Mouse (Mus musculus): ENCODE data around the gene Lrp5. TPM values are rescaled to one million over a fixed set of nuclear protein-coding genes. Genes with fewer than 3 reads are reported as not detected.

Lrp5 gene
- polyA plus RNA-seq, 1 experiment: 5.8 TPM

DNA sequence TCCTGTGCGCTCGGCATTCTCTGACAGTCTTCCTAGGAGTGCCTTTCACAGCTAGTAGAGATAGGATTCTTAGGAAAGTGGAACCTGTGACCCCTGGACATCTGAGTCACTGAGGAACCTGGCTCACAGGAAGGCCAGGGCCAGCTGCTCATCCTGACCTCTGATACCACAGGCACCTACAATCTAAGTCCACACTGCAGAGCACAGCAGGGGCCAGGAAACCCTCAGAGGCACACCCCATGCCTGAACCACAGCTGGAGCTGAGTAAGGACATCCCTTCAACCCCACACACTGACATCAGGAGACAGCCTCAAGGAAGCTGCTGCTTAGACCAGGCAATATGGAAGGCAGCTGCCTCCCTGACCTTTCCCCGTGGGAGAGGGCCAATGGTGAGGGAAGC, 40.6 kb downstream of the Lrp5 start:
- 85% methylated on average over 3 of the region's 3 CpGs for WGBS
- H3K4me1 ChIP-seq (ENCODE audit: control insufficient read depth, insufficient read depth, low read length): no peaks in the 10 kb centered on the region
- TF ChIP-seq POLR2A (IDR thresholded peaks at IDR 0.05; ENCODE audit: borderline replicate concordance, control insufficient read depth, low read depth, low read length) (no peak), CTCF (IDR thresholded peaks at IDR 0.05; ENCODE audit: control insufficient read depth, insufficient read depth, low read length) (no peak)
- no peak overlapping the region for H3K27ac ChIP-seq (ENCODE audit: control insufficient read depth, insufficient read depth, low read depth, low read length, poor library complexity)
- no peak overlapping the region for H3K4me3 ChIP-seq (replicated peaks; ENCODE audit: control insufficient read depth, low read depth, low read length)

GRCm38 (mm10) chr19:3645318-3645717, 41.0 kb downstream of the Lrp5 start:
- WGBS: 77% methylated on average over 4 of the region's 4 CpGs
- Histone ChIP-seq H3K4me1 (ENCODE audit: control insufficient read depth, insufficient read depth, low read length) (no peaks in the 10 kb centered on the region), H3K4me3 (replicated peaks; ENCODE audit: control insufficient read depth, low read depth, low read length) (no peak overlapping the region), H3K27ac (ENCODE audit: control insufficient read depth, insufficient read depth, low read depth, low read length, poor library complexity) (no peak overlapping the region)
- TF ChIP-seq CTCF (IDR thresholded peaks at IDR 0.05; ENCODE audit: control insufficient read depth, insufficient read depth, low read length): no peak
- TF ChIP-seq POLR2A (IDR thresholded peaks at IDR 0.05; ENCODE audit: borderline replicate concordance, control insufficient read depth, low read depth, low read length): no peak

DNA sequence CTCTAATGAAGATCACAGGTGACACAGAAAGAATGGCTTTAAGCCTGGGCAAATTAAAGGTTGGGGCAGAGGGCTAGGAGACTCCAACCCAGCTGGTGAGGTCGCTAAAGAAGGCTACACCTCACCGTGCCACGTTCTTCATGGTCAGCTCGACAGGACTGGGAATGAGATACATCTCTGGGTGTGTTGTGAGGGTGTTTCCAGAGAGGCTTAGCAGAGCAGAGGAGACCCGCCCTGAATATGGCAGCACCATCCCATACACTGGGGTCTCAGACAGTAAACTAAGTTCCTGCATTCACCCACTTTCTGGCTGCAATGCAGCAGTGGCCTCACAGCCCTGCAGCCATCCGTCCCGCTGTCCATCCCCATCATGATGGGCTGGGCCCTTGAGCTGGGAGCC, 46.8 kb downstream of the Lrp5 start:
- H3K27ac ChIP-seq (ENCODE audit: control insufficient read depth, insufficient read depth, low read depth, low read length, poor library complexity): no peak overlapping the region
- 83% methylated on average over 7 of the region's 7 CpGs for WGBS
- TF ChIP-seq CTCF (IDR thresholded peaks at IDR 0.05; ENCODE audit: control insufficient read depth, insufficient read depth, low read length): no peak
- no peak for TF ChIP-seq POLR2A (IDR thresholded peaks at IDR 0.05; ENCODE audit: borderline replicate concordance, control insufficient read depth, low read depth, low read length)
- H3K4me1 ChIP-seq (ENCODE audit: control insufficient read depth, insufficient read depth, low read length): peaks cover 2% of the 10 kb centered on the region; the same call in 1 of the 2 replicates
- no peak overlapping the region for H3K4me3 ChIP-seq (replicated peaks; ENCODE audit: control insufficient read depth, low read depth, low read length)

- TF ChIP-seq POLR2A (IDR thresholded peaks at IDR 0.05; ENCODE audit: borderline replicate concordance, control insufficient read depth, low read depth, low read length) (no peak), CTCF (IDR thresholded peaks at IDR 0.05; ENCODE audit: control insufficient read depth, insufficient read depth, low read length) (no peak)
- no peak overlapping the region for H3K27ac ChIP-seq (ENCODE audit: control insufficient read depth, insufficient read depth, low read depth, low read length, poor library complexity)
- H3K4me3 ChIP-seq (replicated peaks; ENCODE audit: control insufficient read depth, low read depth, low read length): no peak overlapping the region
- peaks cover 2% of the 10 kb centered on the region; the same call in 1 of the 2 replicates for H3K4me1 ChIP-seq (ENCODE audit: control insufficient read depth, insufficient read depth, low read length)
- 24% methylated on average over 8 of the region's 8 CpGs for WGBS
Observed at GRCm38 (mm10) chr19:3638698-3639097, 47.7 kb downstream of the Lrp5 start.

- H3K4me3 ChIP-seq (replicated peaks; ENCODE audit: control insufficient read depth, low read depth, low read length): no peak overlapping the region
- TF ChIP-seq POLR2A (IDR thresholded peaks at IDR 0.05; ENCODE audit: borderline replicate concordance, control insufficient read depth, low read depth, low read length): no peak
- no peak for TF ChIP-seq CTCF (IDR thresholded peaks at IDR 0.05; ENCODE audit: control insufficient read depth, insufficient read depth, low read length)
- H3K27ac ChIP-seq (ENCODE audit: control insufficient read depth, insufficient read depth, low read depth, low read length, poor library complexity): no peak overlapping the region
- 85% methylated on average over 7 of the region's 7 CpGs for WGBS
- peaks cover 2% of the 10 kb centered on the region; the same call in 1 of the 2 replicates for H3K4me1 ChIP-seq (ENCODE audit: control insufficient read depth, insufficient read depth, low read length)
Observed at GRCm38 (mm10) chr19:3632018-3632417, 54.3 kb downstream of the Lrp5 start.

GRCm38 (mm10) chr19:3631431-3631830, 54.9 kb downstream of the Lrp5 start:
- WGBS: 78% methylated on average over 5 of the region's 5 CpGs
- H3K4me1 ChIP-seq (ENCODE audit: control insufficient read depth, insufficient read depth, low read length): peaks cover 2% of the 10 kb centered on the region; the same call in 1 of the 2 replicates
- no peak overlapping the region for H3K27ac ChIP-seq (ENCODE audit: control insufficient read depth, insufficient read depth, low read depth, low read length, poor library complexity)
- H3K4me3 ChIP-seq (replicated peaks; ENCODE audit: control insufficient read depth, low read depth, low read length): no peak overlapping the region
- TF ChIP-seq POLR2A (IDR thresholded peaks at IDR 0.05; ENCODE audit: borderline replicate concordance, control insufficient read depth, low read depth, low read length) (no peak), CTCF (IDR thresholded peaks at IDR 0.05; ENCODE audit: control insufficient read depth, insufficient read depth, low read length) (no peak)

DNA sequence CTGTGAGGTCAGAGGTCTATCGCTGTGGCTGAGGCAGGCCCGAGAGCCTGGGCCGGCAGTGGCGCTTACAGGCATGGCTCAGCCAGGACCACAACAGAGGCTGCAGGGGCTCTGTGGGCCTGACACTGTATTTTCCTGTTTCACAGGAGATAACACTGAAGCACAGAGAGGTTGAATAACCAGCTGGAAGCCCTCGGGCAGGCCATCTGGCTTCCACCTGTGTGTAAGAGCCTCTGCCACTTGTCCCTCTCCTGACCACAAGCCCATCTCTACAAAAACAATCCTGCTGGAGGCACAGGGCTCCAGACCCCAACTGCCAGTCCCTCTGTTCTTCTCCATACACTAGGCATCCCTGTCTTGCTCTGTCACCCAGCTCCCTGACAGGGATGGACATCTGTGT, 55.9 kb downstream of the Lrp5 start:
- Histone ChIP-seq H3K4me3 (replicated peaks; ENCODE audit: control insufficient read depth, low read depth, low read length) (no peak overlapping the region), H3K4me1 (ENCODE audit: control insufficient read depth, insufficient read depth, low read length) (peaks cover 2% of the 10 kb centered on the region; the same call in 1 of the 2 replicates), H3K27ac (ENCODE audit: control insufficient read depth, insufficient read depth, low read depth, low read length, poor library complexity) (no peak overlapping the region)
- 86% methylated on average over 5 of the region's 5 CpGs for WGBS
- no peak for TF ChIP-seq CTCF (IDR thresholded peaks at IDR 0.05; ENCODE audit: control insufficient read depth, insufficient read depth, low read length)
- no peak for TF ChIP-seq POLR2A (IDR thresholded peaks at IDR 0.05; ENCODE audit: borderline replicate concordance, control insufficient read depth, low read depth, low read length)

GRCm38 (mm10) chr19:3630027-3630426, 56.3 kb downstream of the Lrp5 start:
- Histone ChIP-seq H3K27ac (ENCODE audit: control insufficient read depth, insufficient read depth, low read depth, low read length, poor library complexity) (no peak overlapping the region), H3K4me3 (replicated peaks; ENCODE audit: control insufficient read depth, low read depth, low read length) (no peak overlapping the region), H3K4me1 (ENCODE audit: control insufficient read depth, insufficient read depth, low read length) (peaks cover under 1% of the 10 kb centered on the region; the same call in 1 of the 2 replicates)
- no peak for TF ChIP-seq POLR2A (IDR thresholded peaks at IDR 0.05; ENCODE audit: borderline replicate concordance, control insufficient read depth, low read depth, low read length)
- TF ChIP-seq CTCF (IDR thresholded peaks at IDR 0.05; ENCODE audit: control insufficient read depth, insufficient read depth, low read length): no peak
- WGBS: 95% methylated on average over 20 of the region's 20 CpGs

GRCm38 (mm10) chr19:3628223-3628622, 58.1 kb downstream of the Lrp5 start:
- 76% methylated on average over 8 of the region's 8 CpGs for WGBS
- Histone ChIP-seq H3K27ac (ENCODE audit: control insufficient read depth, insufficient read depth, low read depth, low read length, poor library complexity) (no peak overlapping the region), H3K4me3 (replicated peaks; ENCODE audit: control insufficient read depth, low read depth, low read length) (no peak overlapping the region), H3K4me1 (ENCODE audit: control insufficient read depth, insufficient read depth, low read length) (no peaks in the 10 kb centered on the region)
- TF ChIP-seq CTCF (IDR thresholded peaks at IDR 0.05; ENCODE audit: control insufficient read depth, insufficient read depth, low read length): no peak
- TF ChIP-seq POLR2A (IDR thresholded peaks at IDR 0.05; ENCODE audit: borderline replicate concordance, control insufficient read depth, low read depth, low read length): no peak
